Mouse (Mus musculus): ENCODE measurements at regions not wholly inside any gene's neighbourhood (a gene's known extent, or its start where the extent isn't known, plus 50 kb on each side); places are given as distances from the start of the nearest gene placed in this dataset.

DNA sequence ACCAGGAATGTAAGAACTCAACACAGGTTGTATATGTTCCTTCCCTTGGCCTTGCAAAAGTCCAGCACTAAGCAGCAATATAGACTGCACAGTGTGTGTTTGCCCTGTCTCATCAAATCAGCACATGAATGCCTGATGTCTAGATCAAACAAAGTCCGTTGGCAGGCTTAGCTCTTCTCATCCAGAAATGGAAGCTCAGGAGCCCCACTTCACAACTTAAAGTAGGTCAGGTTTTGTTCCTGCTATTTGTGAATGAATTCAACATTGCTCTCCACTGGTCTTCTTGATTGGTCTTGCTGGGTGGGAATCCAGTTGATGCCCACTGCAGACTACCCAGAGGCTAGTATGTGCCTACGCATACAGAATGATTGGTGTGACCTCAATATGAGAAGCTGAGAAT, 80.8 kb upstream of the Trib2 start:
- TF ChIP-seq CTCF (IDR thresholded peaks at IDR 0.05; ENCODE audit: extremely low read depth, insufficient read length, insufficient replicate concordance, low read depth, low read length): no peak
- no peak for TF ChIP-seq POLR2A (IDR thresholded peaks at IDR 0.05; ENCODE audit: low read depth, low read length)

Data from small intestine, adult 2 months (tissue).